Mouse (Mus musculus) G1E-ER4 (cell line): Measurements from ENCODE around the gene Mgat1. TPM values are rescaled to one million over a fixed set of nuclear protein-coding genes. Genes with fewer than 3 reads are reported as not detected.
"Not testable (repeated sequence)": the region's sequence is repeated elsewhere in the genome, so short reads cannot be mapped to it uniquely, and the experiment has no call there.

Experiments
- GATA1 ChIP-seq: IDR thresholded peaks from one replicate; pipeline ENCODE4 v1.8.0; 2012; ENCODE audit warnings: low read length, inconsistent platforms
- polyA plus RNA-seq: library from polyadenylated mRNA; stranded (reverse); fragments of >175 nt; gene quantifications from 2 replicates; pipeline ENCODE4 v1.2.3, GENCODE M21; 2012

Gene Mgat1
- polyA plus RNA-seq, 1 experiment = 51.8 TPM

DNA sequence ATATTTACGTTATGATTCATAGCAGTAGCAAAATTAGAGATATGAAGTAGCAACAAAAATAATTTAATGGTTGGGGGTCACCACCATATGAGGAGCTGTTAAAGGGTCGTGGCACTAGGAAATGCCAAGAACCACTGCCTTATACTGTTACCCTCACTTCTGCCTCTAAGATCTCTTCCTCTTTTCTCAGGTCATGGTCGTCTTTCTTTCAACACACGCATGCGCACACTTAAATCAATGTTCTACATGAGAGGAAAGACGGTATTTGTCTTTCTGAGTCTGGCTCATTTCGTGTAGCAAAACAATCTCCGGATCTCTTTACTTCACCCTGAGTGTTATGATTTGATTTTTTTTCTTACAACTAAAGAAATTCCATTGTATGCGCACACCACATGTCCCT lies 25.8 kb downstream of the Mgat1 start:
- TF ChIP-seq GATA1 = no peak

DNA sequence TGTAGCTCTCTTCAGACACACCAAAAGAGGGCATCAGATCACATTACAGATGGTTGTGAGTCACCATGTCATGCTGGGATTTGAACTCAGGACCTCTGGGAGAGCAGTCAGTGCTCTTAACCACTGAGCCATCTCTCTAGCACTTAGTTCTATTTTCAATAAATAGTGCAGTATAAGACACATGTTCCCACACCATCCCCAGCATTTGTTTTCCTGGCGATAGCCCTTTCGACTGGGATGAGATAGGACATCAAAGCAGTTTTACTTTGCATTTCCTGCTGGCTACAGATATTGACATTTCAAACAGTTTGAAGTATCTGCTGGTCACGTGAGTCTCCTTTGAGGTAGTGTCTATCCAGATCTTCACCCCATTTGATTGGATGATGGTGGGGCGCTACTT lies 26.4 kb downstream of the Mgat1 start:
- no peak for TF ChIP-seq GATA1

DNA sequence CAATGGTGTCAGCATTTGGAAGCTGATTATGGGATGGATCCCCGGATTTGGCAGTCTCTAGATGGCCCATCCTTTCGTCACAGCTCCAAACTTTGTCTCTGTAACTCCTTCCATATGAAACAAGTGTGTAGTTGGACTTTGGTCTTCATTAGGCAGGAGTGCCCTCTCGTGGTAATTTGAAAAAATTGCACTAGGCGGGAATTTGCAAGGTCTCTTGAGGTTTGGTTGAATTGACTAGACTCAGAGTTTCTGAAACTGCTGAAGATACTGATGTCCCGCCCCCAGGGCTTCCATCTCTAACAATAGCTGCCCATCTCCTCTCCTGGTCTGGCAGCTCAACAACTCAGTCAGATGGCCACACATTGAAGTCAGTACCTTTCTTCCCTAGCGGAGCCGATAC lies 27.3 kb downstream of the Mgat1 start:
- no peak for TF ChIP-seq GATA1

DNA sequence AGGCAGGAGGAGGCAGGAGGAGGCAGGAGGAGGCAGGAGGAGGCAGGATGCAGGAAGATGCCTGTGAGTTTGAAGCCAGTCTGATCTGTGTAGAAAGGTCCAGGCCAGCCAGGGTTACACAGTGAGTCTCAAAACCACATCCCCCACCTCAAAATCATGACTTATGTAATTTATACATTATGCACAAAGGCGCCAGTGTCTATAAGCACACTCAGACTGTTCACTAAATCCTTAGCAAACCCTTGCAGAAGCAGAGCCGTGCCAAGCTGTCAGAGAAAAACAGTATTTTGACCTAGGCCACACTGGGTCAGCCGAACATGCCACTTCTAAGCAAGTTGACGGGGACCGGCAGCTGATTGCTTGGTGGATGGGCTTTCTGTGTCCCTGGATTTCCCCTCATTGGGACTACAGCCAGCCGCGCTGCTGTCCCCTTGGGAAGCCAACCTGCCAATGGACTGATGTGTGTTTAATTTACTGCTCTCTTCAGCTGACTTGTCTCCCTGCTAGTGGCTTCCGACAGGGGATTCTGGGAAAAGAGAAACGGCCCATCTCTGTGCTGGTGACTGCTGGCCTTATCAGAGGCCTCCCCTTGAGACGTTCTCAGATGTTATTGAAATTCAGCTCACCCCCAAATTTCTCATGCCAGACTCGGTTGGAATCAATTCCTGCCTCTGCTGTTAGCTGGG lies 30.0 kb downstream of the Mgat1 start:
- no peak for TF ChIP-seq GATA1

DNA sequence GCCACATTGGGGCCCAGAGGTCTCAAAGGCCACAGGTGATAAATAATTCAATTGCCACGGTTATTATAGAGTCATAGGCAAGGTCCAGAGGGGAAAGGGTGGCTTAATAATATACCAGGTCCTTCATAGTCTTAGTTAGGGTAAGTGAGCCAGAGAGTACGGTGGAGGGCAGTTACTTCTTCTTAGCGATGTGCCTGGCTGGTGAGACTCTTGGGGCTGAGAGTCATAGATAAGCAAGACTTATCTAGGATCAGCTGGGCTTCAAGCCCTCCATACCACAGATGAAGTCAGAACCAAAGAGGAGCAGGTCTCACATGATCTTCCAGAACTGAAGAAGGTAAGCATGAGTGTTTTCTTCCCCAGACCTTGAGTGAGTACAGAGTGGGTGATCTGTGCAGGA lies 34.2 kb downstream of the Mgat1 start, which contains the start of gene Olfr1393:
Olfr1393 (plus strand) TSS at position 83 of the 400 bp plus-strand sequence.
- no peak for TF ChIP-seq GATA1

DNA sequence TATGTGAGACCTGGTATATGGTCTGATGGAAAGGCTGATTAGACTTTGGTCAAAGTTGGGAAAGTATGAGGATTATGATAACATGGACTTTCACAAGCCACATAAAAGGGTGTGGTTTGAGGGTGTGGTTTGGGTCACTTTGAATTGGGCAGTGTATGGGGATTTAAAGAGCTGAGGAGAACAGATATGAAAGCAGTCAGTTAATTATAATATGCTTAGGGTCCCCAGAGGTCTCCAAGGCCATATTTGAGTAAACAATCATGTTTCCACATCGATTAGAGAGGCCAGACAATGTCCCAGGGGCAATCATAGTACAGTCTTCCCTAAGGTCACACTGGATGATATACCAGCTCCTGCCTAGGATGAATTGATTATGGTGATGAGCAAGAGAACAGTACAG lies 41.0 kb downstream of the Mgat1 start, which contains the start of gene Olfr1392:
Olfr1392 (plus strand) TSS at position 301 of the 400 bp plus-strand sequence.
- TF ChIP-seq GATA1 = not testable (repeated sequence)

DNA sequence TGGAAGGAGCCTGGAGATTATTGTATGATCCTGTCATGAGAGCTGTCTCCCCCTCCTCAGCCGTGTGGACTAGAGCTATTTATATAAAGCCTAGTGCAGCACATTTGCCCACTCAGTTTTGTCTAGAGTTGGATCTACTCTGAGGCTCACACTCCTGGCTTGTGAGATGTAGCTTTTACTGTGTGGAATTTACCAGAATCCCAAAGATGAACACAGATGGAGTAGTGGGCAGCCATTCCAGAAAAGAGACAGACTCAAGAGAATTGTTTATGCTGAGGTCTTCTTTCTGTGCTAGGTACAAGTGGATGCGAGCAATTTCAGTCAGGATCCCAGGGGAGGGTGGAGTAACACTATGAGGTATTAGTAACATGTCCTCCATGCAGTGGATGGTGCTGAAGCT lies 43.3 kb downstream of the Mgat1 start:
- no peak for TF ChIP-seq GATA1

DNA sequence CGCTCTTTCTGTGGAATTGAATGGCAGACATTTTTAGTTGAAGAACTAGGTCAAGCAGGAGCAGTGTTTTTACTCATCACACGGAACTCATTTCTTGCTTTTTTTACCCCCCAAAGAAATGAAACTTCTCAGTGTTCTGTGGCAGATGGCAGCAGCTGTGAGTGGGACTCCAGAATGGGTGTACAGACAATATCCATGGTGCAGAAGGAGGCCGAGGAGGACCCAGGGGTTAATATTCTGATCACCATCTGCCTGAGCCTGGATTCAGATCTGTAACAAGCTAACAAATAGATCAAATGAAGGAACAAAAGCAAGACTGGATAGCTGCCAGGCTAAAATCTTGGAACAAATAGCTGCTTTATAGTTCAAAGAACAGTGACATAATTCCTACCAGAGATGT lies 48.8 kb downstream of the Mgat1 start:
- TF ChIP-seq GATA1 = no peak

DNA sequence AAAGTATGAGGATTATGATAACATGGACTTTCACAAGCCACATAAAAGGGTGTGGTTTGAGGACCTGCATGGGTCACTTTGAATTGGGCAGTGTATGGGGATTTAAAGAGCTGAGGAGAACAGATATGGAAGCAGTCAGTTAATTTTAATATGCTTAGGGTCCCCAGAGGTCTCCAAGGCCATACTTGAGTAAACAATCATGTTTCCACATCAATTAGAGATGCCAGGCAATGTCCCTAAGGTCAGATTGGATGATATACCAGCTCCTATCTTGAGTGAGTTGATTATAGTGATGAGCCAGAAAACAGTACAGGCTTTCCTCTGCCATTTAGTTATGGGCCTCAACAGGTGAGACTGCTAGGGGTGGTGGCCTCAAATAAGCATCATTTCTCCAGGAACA lies 60.5 kb downstream of the Mgat1 start, which contains the start of gene Olfr10:
Olfr10 (plus strand) TSS at position 301 of the 400 bp plus-strand sequence.
- no peak for TF ChIP-seq GATA1

Other genes starting within 250 kb of the Mgat1 start
- gene 9930111J21Rik2, start 192.9 kb upstream of the Mgat1 start, polyA plus RNA-seq = 0.01 and 0.02 TPM in 2 replicates
- gene Tgtp2, start 180.0 kb upstream of the Mgat1 start, polyA plus RNA-seq = 0.59 and 0.72 TPM in 2 replicates
- 0.44 and 0.90 TPM in 2 replicates for gene Ifi47, start 167.6 kb upstream of the Mgat1 start, polyA plus RNA-seq
- not detected in 2 replicates for gene Olfr1396, start 129.3 kb upstream of the Mgat1 start, polyA plus RNA-seq
- gene Olfr1395, start 101.9 kb upstream of the Mgat1 start, polyA plus RNA-seq = not detected in 2 replicates
- not detected in 2 replicates for gene Olfr1394, start 89.8 kb upstream of the Mgat1 start, polyA plus RNA-seq
- gene Btnl9, start 57.0 kb upstream of the Mgat1 start, polyA plus RNA-seq = not detected in 2 replicates
- gene Zfp62, start 40.9 kb upstream of the Mgat1 start, polyA plus RNA-seq = 6.1 and 8.3 TPM in 2 replicates
- not detected in 2 replicates for gene Olfr1393, start 34.1 kb downstream of the Mgat1 start, polyA plus RNA-seq
- gene Olfr1392, start 41.1 kb downstream of the Mgat1 start, polyA plus RNA-seq = not detected in 2 replicates
- not detected in 2 replicates for gene Olfr10, start 60.5 kb downstream of the Mgat1 start, polyA plus RNA-seq
- gene Olfr1391, start 78.6 kb downstream of the Mgat1 start, polyA plus RNA-seq = not detected in 2 replicates
- gene Olfr1390, start 91.0 kb downstream of the Mgat1 start, polyA plus RNA-seq = not detected in 2 replicates
- gene Olfr1389, start 178.9 kb downstream of the Mgat1 start, polyA plus RNA-seq = not detected in 2 replicates
- 0.03 TPM in 1 of 2 replicates, not detected in the other for gene Olfr1388, start 192.4 kb downstream of the Mgat1 start, polyA plus RNA-seq
- gene Olfr1387, start 211.2 kb downstream of the Mgat1 start, polyA plus RNA-seq = not detected in 2 replicates
- not detected in 2 replicates for gene Olfr1386, start 220.9 kb downstream of the Mgat1 start, polyA plus RNA-seq
- gene Olfr1385, start 244.9 kb downstream of the Mgat1 start, polyA plus RNA-seq = not detected in 2 replicates